Comparison of ENCODE assay signal across 16 mouse cellular contexts in the genomic region with DNA sequence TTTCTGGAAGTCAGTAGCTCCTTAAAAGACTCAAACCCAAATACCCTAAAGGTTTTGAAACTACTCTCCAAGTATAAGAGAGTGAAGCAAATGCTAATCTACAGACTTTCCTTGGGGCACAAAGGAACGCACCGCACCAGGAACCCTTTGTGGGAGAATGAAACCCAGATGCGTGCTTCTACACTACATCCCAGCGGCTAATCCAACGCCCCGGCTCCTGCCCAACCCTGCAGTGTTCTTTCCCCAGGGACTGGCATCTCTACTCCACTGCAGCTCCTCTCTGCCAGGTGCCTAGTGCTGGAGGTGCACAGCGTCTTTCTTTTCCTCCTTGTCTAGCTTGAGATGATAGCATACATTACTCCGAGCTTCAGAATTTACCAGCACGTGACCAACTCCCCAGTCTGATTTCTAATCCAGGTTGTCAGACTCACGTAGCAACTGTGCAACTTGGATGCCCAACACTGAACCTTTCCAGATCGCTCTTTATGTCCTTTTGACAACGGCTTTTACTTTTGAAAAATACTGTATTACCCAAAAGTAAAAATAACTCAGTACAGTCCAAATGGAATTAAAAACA.
A peak's percentile ranks its signal among the peaks of the same experiment; 100 is the strongest.
DNase-seq lines count a peak whose midpoint lies in the region; ATAC-seq lines count a peak whose summit lies in the region.
"Had no signal": no experiment of that assay in that cellular context is flagged by ENCODE, and none has a peak within 500 bp of the region (broad histone marks: within the 10 kb centered on the region; RNA-seq: fewer than 3 reads in every experiment).

No protein-coding gene starts in this region.

- H3K9ac ChIP-seq in limb, embryonic 12.5 days (replicated peaks) = no peak overlapping the region
- no peak overlapping the region for H3K9ac ChIP-seq in embryonic facial prominence, embryonic 11.5 days (replicated peaks; ENCODE audit: low read length)
- H3K9ac ChIP-seq: heart, embryonic 13.5 days; neural tube, embryonic 15.5 days had no signal

- H3K4me3 ChIP-seq in limb, embryonic 12.5 days (replicated peaks) = no peak overlapping the region
- no peak overlapping the region for H3K4me3 ChIP-seq in limb, embryonic 10.5 days
- no peak overlapping the region for H3K4me3 ChIP-seq in embryonic facial prominence, embryonic 11.5 days (ENCODE audit: low read depth, low read length)
- H3K4me3 ChIP-seq: heart, embryonic 13.5 days; myocyte; neural tube, embryonic 15.5 days had no signal

- no peaks in the 10 kb centered on the region for H3K9me3 ChIP-seq in limb, embryonic 12.5 days
- no peaks in the 10 kb centered on the region for H3K9me3 ChIP-seq in limb, embryonic 10.5 days (replicated peaks)
- H3K9me3 ChIP-seq in embryonic facial prominence, embryonic 11.5 days (replicated peaks; ENCODE audit: control insufficient read depth, low read length) = no peaks in the 10 kb centered on the region
- H3K9me3 ChIP-seq: heart, embryonic 13.5 days; neural tube, embryonic 15.5 days had no signal

- 61% methylated on average over 12 of the region's 12 CpGs for WGBS in limb, embryonic 12.5 days
- 80% methylated on average over 12 of the region's 12 CpGs for WGBS in limb, embryonic 10.5 days
- WGBS in embryonic facial prominence, embryonic 11.5 days = 53% methylated on average over 12 of the region's 12 CpGs

- H3K36me3 ChIP-seq in limb, embryonic 12.5 days = peaks cover 12% of the 10 kb centered on the region; the same call in 1 of the 2 replicates
- peaks cover 11% of the 10 kb centered on the region for H3K36me3 ChIP-seq in limb, embryonic 10.5 days
- no peaks in the 10 kb centered on the region for H3K36me3 ChIP-seq in embryonic facial prominence, embryonic 11.5 days (replicated peaks; ENCODE audit: control insufficient read depth, insufficient read depth, low read depth, low read length)

- H3K27me3 ChIP-seq in limb, embryonic 12.5 days = no peaks in the 10 kb centered on the region
- no peaks in the 10 kb centered on the region for H3K27me3 ChIP-seq in limb, embryonic 10.5 days (ENCODE audit: low read depth, poor library complexity, severe bottlenecking)
- H3K27me3 ChIP-seq in embryonic facial prominence, embryonic 11.5 days (ENCODE audit: control insufficient read depth, insufficient read depth, low read length) = no peaks in the 10 kb centered on the region
- H3K27me3 ChIP-seq: heart, embryonic 13.5 days; neural tube, embryonic 15.5 days; Patski had no signal

- peak overlapping the region; percentile 50; the same call in 1 of the 2 replicates for H3K27ac ChIP-seq in limb, embryonic 12.5 days
- H3K27ac ChIP-seq in limb, embryonic 10.5 days = no peak overlapping the region
- no peak overlapping the region for H3K27ac ChIP-seq in embryonic facial prominence, embryonic 11.5 days (replicated peaks; ENCODE audit: low read depth, low read length)
- H3K27ac ChIP-seq: heart, embryonic 13.5 days; neural tube, embryonic 15.5 days had no signal

- peak; percentile 82 for DNase-seq in heart, adult 11 months
- DNase-seq in heart, postnatal 4 days = no peak
- DNase-seq in limb, embryonic 10.5 days (ENCODE audit: low spot score) = no peak
- DNase-seq in embryonic facial prominence, embryonic 11.5 days (ENCODE audit: low spot score) = peak; percentile 68
- no peak for DNase-seq in thymus, postnatal 0 days (ENCODE audit: low spot score)
- DNase-seq: B cell, adult 2 months; kidney, adult 2 months; kidney, postnatal 14 days; liver; lung, adult 18-20 months had no signal

- no peak overlapping the region for H3K4me2 ChIP-seq in limb, embryonic 12.5 days
- H3K4me2 ChIP-seq in embryonic facial prominence, embryonic 11.5 days (ENCODE audit: low read depth, low read length) = no peak overlapping the region
- H3K4me2 ChIP-seq: heart, embryonic 13.5 days; neural tube, embryonic 15.5 days had no signal

- no peak for ATAC-seq in limb, embryonic 12.5 days (ENCODE audit: insufficient number of reproducible peaks, insufficient read depth, low FRiP score, low TSS enrichment, low read depth)
- no peak for ATAC-seq in embryonic facial prominence, embryonic 11.5 days (replicated peaks; ENCODE audit: insufficient number of reproducible peaks, low FRiP score, low TSS enrichment, low read depth)
- no peak for ATAC-seq in activated CD4-positive, CD25-positive, alpha-beta regulatory T cell, adult 4 months

- H3K4me1 ChIP-seq in limb, embryonic 12.5 days (replicated peaks) = peaks cover 12% of the 10 kb centered on the region
- H3K4me1 ChIP-seq in limb, embryonic 10.5 days = peaks cover 10% of the 10 kb centered on the region; the same call in 1 of the 2 replicates
- no peaks in the 10 kb centered on the region; the same call in 1 of the 2 replicates for H3K4me1 ChIP-seq in embryonic facial prominence, embryonic 11.5 days (ENCODE audit: control insufficient read depth, insufficient read depth, low read length)

Comparison
In these comparisons a context has a peak if more than half of its experiments do, and no peak if none do; other contexts are left out.
1. DNase-seq: peak in heart, adult 11 months (single experiment) and embryonic facial prominence, embryonic 11.5 days (single experiment); none in heart, postnatal 4 days (single experiment), limb, embryonic 10.5 days (single experiment) and thymus, postnatal 0 days (single experiment).